Mouse (Mus musculus) spleen, postnatal 10 days (tissue): ENCODE results near the gene 4930563M21Rik.
A peak's percentile ranks its signal among the peaks of the same experiment; 100 is the strongest.
"Not testable (repeated sequence)": the region's sequence is repeated elsewhere in the genome, so short reads cannot be mapped to it uniquely, and the experiment has no call there.

Experiments used
- DNase-seq, 2 experiments: peaks; one replicate each; pipeline ENCODE4 v3.0.0; 2021 to 2022; ENCODE audit warnings: low spot score in 2 of 2

4930563M21Rik gene

DNA sequence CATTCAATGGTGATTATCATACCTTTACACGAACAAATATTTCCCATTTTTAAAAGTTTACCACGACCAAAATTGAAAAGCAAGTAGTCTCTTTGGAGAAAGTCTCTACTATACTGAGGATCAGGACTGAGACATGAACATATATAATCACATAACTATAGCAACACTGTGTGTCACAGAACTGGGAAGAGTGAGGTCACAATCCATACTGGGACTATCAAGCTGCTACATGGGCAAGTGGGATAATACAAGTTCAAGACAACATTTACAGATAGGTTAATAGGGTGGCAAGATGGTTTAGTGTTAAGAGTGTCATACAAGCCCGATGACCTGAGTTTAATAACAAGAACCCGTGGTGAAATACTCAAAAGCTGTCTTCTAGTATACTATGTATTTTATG is at the start of gene 4930563M21Rik:
Gene 4930563M21Rik (minus strand): TSS at position 101 of the 400 bp plus-strand sequence.
- DNase-seq = no peak

DNA sequence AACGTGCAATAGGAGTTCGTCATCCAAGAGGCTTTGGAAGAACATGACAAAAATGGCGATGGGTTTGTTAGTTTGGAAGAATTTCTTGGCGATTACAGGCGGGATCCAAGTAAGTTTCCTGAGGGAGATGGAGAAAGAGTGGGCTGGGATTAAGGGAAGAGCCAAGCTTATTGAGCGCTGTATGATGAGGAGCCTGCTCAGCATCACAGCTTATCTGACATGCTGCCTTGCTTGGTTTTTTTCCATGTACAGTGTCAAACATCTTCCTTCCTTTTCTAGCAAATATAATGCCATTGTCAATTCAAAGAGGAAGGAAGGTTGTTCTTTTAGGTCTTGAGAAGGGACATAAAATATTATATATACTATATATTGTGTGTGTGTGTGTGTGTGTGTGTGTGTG is 45.8 kb upstream of the 4930563M21Rik start:
- DNase-seq = no peak

DNA sequence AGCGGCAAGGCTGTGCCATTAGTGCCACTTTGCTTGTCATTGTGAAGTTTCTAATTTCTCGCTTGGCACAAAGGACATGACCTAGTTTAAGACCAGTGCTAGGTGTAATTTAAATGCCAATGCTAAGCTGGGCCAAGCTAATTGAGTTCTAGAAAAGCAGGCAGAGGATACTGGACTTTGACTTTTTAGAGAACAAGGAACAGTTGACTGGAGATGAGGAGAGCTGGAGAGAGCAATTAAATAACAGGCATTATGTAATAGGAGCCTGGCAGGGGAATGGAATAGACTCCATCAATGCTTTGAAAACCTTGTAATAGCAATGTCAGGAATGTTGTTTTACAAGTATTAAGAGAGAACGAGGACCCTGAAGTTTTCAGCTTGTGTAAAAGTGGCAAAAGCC is 43.4 kb upstream of the 4930563M21Rik start:
- no peak for DNase-seq

DNA sequence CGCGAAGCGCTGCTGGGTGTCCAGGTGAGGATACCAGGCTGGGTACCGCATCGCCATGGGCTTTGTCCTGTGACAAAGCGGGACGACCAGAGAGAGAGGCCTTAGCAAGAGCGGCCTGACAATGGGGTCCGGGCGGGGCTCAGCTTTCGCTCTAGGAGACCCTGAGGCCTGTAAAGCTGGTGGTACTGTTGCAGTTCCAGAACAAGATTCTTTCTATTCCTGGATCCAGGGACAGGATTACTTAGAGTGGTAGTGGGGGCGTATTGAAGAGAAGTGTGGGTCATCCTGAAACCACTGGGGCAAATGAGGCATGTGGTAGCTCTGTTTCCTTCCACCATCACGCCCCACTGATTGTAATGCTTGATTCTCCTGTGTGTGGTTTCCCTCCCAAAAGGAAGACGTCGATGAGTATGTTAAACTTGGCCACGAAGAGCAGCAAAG is 31.9 kb upstream of the 4930563M21Rik start:
- DNase-seq = no peak

DNA sequence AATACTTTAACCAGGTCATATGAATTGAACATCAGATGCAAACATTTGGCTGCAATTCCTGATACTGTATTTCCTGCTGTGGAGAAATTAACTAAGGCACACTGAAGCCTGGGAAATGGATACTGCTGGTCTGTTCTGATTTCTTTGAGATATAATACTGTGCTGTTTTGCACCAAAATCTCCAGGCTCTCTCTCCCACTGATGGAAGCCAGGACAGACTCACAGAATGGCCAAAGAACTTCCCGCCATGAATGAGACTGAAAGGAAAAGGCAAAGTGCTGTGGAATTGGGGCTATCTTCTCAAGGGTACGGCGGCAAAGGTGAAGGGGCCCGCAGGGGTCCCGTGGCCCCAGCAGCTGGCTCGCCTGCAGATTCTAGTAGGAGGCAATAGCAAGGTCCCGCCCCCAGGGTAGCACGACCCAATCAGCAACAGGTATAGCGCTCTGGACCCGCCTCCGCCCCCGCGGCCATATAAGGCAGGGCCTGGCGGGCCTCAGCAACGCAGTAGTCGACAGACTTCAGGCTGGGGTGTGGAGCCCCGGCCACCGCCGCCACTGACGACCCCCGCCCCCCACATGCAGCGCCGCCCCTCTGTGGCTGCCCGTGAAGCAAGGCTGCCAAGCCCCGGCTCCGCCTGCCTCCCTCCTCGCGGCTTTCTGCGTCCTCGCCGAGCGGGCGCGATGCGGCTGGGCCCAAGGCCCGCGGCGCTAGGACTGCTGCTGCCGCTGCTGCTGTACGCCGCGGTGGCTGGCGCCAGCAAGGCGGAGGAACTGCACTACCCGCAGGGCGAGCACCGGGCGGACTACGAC is 31.2 kb upstream of the 4930563M21Rik start, which contains the start of gene Rcn2:
Gene Rcn2 (plus strand): TSS at position 474 of the 809 bp plus-strand sequence.
- DNase-seq = peak; percentile 93 to 95

DNA sequence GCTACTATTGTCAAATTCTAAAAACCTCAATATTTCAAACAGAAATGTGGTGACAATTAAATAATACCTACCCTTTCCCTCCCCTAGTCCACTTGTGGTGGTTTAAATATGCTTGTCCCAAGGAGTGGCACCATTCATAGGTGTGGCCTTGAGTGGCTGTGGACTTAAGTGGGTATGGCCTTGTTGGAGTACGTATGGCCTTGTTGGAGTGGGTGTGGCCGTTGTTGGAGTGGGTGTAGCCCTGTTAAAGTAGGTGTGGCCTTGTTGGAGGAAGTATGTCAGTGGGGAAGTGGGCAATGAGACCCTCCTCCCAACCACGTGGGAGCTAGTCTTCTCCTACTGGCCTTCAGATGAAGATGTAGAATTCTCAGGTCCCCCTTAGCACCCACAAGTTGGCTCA is 21.9 kb upstream of the 4930563M21Rik start:
- DNase-seq = no peak

DNA sequence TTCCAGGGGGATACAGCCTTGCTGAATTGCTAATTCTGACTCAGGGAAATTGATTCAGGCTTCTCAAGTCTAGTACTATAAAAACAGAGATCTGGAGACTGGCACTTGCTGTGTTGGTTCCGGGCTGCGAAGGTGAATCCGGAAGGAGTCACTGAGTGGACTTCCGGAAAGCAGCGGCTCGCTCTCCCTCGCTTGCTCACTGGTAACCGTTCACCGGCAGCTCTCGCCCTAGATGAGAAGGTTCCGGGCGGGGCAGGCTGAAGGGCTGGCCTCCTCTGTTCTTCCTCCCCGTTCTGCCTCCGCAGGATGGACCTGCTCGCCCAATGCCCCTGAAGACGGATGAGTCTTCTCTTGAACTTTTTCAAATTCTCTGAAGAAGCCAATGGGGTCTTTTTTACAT is 16.9 kb upstream of the 4930563M21Rik start:
- DNase-seq = peak in 1 of 2 experiments; percentile 15

DNA sequence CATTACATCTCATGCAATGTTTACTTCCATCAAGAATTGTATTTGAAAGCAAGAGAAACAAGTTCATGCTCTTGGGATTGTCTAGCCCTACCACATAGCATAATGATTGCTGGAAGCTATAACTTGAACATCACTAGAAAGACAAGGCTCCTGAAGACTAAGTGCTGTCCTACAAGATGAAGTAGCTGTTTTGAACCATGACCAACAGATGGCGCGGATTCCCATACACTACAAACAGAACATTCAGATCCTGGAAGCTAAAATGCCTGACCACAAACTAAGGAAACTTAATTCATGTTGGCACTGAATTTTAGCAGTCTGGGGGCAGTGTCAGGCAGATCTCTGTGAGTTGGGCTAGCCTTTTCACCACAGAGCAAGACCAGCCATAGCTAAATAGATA is 14.4 kb upstream of the 4930563M21Rik start:
- DNase-seq = no peak

DNA sequence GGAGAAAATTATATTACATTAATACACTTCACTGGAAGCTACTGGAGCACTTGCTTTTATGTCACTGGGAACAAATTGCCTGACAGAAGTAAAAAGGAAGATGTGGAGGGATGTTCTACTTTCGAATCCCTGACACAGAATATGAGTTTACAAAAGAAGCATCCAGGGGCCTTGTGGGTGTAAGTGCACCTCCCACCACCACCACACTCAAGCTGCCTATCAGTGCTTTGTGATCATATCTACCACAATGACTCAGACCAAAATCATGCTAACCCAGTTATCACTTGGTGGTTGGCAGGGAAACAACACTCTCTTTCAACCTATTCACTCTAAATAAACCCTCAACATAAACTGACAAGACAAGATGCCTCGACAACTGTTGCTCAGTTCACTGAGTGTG is 5.7 kb downstream of the 4930563M21Rik start:
- DNase-seq = not testable (repeated sequence)

DNA sequence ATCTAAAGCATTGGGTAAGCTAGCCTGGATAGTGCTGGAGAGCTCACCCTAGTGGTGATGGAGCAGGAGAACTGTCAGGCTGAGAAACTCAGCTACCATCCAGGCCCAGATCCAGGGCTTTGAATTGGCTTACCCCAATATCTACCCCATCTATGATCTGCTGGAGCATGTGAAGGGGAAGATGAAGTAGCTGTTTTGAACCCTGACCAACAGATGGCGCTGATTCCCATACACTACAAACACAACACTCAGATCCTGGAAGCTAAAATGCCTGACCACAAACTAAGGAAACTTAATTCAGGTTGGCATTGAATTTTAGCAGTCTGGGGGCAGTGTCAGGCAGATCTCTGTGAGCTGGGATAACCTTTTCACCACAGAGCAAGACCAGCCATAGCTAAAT is 63.5 kb downstream of the 4930563M21Rik start:
- DNase-seq = peak; percentile 23 to 59

DNA sequence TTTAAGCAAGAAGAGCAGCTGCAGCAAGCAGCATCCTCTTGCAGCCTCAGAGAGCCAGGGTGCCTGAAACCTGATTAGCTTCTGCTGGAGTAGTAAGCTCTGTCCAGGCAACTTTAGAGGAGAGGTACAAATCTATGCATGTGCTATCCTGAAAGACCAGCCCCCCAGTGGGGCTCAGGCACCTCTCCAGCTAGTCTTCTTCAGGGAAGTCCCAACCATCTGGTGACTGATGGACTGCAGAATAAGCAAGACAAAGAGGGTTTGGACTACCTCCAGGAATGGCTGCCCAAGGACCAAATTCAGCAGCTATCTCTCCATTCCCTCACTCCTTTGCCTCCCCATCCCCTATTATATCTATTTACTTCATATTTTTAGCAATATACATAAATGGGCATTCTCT is 69.0 kb downstream of the 4930563M21Rik start:
- DNase-seq = no peak

DNA sequence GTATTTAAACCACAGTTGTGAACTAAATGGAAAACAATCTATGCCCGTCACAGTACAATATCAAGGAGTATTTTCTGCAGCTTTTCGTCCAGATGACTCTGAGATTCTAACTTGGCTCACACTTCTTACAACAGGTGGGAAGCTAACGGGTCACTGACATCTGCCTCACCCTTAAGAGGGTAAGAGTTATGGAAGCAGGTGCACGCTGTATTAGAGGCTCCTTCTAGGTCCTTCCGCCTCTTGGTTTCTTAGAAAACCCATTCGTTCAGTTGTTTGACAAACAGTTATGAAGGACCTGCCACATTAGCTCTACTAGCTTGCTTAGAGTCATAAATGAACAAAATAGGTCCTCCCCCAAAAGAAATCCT is 71.7 kb downstream of the 4930563M21Rik start:
- no peak for DNase-seq

DNA sequence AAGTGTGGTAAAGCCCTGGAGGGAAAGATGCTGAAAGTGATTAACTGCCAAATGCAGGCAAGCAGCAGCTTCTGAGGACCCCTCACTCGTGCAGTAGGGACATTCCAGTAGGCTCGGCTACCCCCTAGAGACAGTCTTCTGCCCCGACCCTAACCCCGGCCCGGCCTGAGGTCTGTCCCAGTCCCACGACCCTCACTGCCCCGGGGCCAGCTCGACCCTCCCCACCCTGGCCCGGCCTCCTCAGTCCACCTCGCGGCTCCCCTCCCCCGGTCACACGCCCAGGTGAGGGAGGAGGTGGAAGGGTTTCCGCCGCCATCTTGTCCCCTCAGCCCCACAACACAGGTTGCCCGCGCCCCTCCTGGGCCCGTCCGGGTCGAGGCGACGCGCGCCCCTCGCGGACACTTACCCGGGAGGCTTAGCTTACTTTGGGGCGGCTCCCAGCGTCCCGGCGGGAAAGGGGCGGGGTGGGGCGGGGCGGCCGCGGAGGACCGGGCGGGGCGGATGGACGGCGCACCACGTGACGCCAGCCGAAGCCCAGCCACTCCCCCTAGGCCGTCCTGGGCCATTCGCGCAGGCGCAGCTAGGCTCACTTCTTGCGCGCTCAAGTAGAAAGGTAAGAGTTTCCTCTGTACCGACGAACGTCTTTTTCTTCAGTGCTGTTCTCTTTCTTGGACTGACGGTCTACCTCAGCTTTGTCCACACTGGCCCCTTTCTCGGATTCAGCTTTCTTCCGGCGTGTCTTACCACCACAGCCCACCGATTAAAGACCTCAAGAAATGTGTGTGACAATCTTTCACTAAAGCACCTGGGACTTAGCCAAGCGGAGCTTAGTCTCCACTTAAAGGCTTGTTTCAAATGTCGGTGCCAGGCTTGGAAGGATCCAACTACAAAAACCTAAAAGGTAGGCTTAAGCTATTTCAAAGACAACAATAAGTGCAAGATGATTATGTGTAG is 72.4 kb downstream of the 4930563M21Rik start, which contains the start of gene Scaper:
Gene Scaper (minus strand): TSS at position 456 of the 954 bp plus-strand sequence.
- DNase-seq = peak; percentile 77 to 94

DNA sequence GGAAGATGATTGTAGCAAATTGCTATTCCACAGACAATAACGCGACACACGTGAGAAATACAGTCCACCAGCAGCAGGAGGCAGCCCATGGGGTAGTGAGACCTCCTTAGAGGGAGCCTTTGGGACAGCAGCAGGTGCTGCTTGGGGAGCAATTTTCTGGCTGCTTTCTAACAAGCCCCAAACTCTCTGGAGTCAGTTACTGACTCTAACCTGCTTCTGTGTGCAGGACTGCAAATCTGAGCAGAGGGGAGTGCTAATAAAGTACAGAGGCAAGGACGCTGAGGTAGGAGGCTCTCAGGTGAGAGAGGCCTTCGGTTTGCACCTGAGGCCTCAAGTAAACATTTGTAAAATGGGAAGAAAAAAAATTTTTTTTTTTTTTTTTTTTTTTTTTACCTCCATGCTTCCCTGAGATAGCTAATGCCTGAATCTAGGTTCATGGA is 73.1 kb downstream of the 4930563M21Rik start:
- peak in 1 of 2 experiments; percentile 17 for DNase-seq

DNA sequence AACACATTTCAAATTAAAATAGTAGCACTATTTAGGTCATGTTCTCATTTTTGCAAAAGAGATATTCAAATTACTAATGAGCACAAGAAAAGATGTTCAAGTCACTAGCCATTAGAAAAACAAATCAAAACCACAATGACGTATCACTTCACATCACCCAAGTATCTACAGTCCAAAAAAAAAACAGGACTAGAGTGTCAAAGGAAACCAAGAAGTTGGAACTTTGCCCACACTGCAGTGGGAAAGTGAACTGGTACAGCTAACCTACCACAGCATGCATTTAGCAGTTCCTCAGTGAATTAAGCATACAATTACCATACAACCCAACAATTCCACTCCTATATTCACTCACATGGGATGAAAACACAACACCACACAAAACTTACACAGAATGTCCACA is 77.9 kb downstream of the 4930563M21Rik start:
- DNase-seq = no peak

DNA sequence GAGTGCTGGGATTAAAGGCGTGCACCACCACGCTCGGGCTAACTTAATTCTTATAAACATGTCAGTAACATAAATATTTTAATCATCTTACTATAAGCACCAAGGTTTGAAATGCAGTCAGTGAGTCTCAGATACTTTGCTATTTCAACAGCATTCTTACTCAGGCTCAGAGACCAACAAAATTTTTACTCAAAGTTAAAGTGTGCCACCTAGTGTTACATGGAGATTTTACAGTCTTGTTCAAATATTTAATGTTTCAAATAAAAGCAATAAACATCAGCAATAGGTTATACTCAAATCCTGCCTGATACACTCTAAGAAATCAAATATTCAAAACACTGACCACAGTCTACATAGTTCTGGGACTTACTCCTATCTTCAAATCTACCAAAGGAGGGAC is 91.8 kb downstream of the 4930563M21Rik start:
- no peak for DNase-seq

DNA sequence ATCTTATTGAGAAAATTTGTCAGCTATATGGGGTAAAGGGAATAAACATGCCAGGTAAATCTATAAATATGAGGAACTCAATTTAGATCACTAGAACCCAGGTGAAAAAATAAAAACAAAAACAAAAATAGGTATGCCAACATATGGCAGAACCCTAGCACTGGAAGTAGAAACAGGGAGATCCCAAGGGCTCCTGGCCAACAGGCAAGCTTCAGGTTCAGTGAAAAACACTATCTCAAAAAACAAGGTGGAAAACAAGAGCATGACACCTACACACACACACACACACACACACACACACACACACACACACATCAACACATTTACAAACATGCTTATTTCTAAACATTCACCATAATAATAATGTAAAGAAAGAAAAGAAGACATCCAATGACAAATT is 93.6 kb downstream of the 4930563M21Rik start:
- no peak for DNase-seq
